Mouse (Mus musculus): ENCODE results near the gene Rasl11b. TPM values are rescaled to one million over a fixed set of nuclear protein-coding genes. Genes with fewer than 3 reads are reported as not detected.

Gene Rasl11b
- polyA plus RNA-seq, 2 experiments = 102 to 111 TPM

- DNase-seq (ENCODE audit: low spot score) (peak; percentile 85), ATAC-seq (ENCODE audit: low FRiP score, low read depth) (peak; percentile 46)
- 53% methylated on average over 18 of the region's 18 CpGs for WGBS
- no peak overlapping the region for H3K4me3 ChIP-seq (replicated peaks; ENCODE audit: low read length)
- H3K9me3 ChIP-seq (ENCODE audit: control insufficient read depth, low read length) = no peaks in the 10 kb centered on the region
- H3K4me1 ChIP-seq (ENCODE audit: control insufficient read depth, insufficient read depth, low read length) = peaks cover 48% of the 10 kb centered on the region
- H3K4me2 ChIP-seq (replicated peaks; ENCODE audit: low read depth, low read length, severe bottlenecking) = peak overlapping the region; percentile 8; the same call in 1 of the 2 replicates
- no peaks in the 10 kb centered on the region for H3K36me3 ChIP-seq (ENCODE audit: control insufficient read depth, insufficient read depth, low read length)
- TF ChIP-seq POLR2A (IDR thresholded peaks at IDR 0.05; ENCODE audit: borderline replicate concordance, extremely low read depth, insufficient read depth, insufficient read length) = no peak
- no peak overlapping the region for H3K9ac ChIP-seq (ENCODE audit: low read depth, low read length, severe bottlenecking)
- H3K27ac ChIP-seq (replicated peaks; ENCODE audit: low read depth, low read length) = peak overlapping the region; percentile 84
- H3K27me3 ChIP-seq (ENCODE audit: control insufficient read depth, insufficient read depth, low read length) = no peaks in the 10 kb centered on the region
These were observed 21.8 kb upstream of the Rasl11b start for GRCm38 (mm10) chr5:74173162-74173844.

DNA sequence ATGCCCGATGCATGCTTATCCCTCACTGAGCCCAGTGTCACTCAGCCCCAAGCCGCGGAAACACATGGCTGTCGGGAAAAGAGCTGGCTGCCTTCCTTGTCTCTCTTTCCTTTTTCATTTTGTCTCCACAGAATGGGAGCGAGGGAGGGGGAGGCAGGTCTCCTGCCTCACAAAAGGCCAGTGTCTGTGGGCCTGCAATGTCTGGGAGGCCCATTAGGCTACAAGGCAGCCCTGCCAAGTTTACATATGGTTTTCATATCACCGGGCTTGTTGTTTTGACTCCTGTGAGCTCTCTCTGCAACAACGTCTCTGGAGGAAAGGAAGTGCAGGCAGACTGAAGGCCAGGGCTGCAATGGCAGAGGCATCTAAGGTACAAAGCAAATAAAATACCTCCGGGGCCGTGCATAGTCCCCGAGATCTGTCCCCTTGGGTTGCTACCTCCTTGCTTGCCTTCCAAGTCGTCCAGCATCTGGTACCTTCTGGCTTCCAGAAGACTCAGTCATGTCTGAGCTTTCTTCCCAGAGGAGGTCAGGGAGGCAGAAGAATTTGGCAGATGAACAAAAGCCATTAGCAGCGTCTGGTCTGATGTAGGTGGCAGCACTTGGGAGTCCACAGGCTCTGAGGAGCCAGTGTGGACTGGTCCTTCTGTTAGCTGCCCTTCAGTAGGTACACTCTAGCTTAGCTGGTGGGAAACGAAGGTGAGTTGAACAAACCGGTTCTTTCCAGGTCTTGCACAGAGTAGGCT lies 19.4 kb upstream of the Rasl11b start:
- Histone ChIP-seq H3K4me1 (ENCODE audit: control insufficient read depth, insufficient read depth, low read length) (peaks cover 41% of the 10 kb centered on the region), H3K27ac (replicated peaks; ENCODE audit: low read depth, low read length) (peak overlapping the region; percentile 88), H3K36me3 (ENCODE audit: control insufficient read depth, insufficient read depth, low read length) (no peaks in the 10 kb centered on the region), H3K4me3 (replicated peaks; ENCODE audit: low read length) (no peak overlapping the region), H3K9me3 (ENCODE audit: control insufficient read depth, low read length) (no peaks in the 10 kb centered on the region), H3K9ac (ENCODE audit: low read depth, low read length, severe bottlenecking) (0 out of 2 replicates have a peak overlapping the region, but pooled peaks have one; percentile 4), H3K27me3 (ENCODE audit: control insufficient read depth, insufficient read depth, low read length) (no peaks in the 10 kb centered on the region), H3K4me2 (replicated peaks; ENCODE audit: low read depth, low read length, severe bottlenecking) (peak overlapping the region; percentile 32; the same call in 1 of the 2 replicates)
- TF ChIP-seq POLR2A (IDR thresholded peaks at IDR 0.05; ENCODE audit: borderline replicate concordance, extremely low read depth, insufficient read depth, insufficient read length) = no peak
- WGBS = 20% methylated on average over 14 of the region's 14 CpGs
- ATAC-seq (ENCODE audit: low FRiP score, low read depth) = peak; percentile 76
- DNase-seq (ENCODE audit: low spot score) = peak; percentile 87

GRCm38 (mm10) chr5:74180216-74180615 lies 14.9 kb upstream of the Rasl11b start:
- no peak overlapping the region for H3K27ac ChIP-seq (replicated peaks; ENCODE audit: low read depth, low read length)
- no peak overlapping the region for H3K4me3 ChIP-seq (replicated peaks; ENCODE audit: low read length)
- ATAC-seq (ENCODE audit: low FRiP score, low read depth) (no peak), DNase-seq (ENCODE audit: low spot score) (no peak)
- TF ChIP-seq POLR2A (IDR thresholded peaks at IDR 0.05; ENCODE audit: borderline replicate concordance, extremely low read depth, insufficient read depth, insufficient read length) = no peak
- peaks cover 16% of the 10 kb centered on the region for H3K4me1 ChIP-seq (ENCODE audit: control insufficient read depth, insufficient read depth, low read length)
- no peaks in the 10 kb centered on the region for H3K27me3 ChIP-seq (ENCODE audit: control insufficient read depth, insufficient read depth, low read length)
- H3K4me2 ChIP-seq (replicated peaks; ENCODE audit: low read depth, low read length, severe bottlenecking) = no peak overlapping the region
- H3K36me3 ChIP-seq (ENCODE audit: control insufficient read depth, insufficient read depth, low read length) = no peaks in the 10 kb centered on the region
- 30% methylated on average over 10 of the region's 10 CpGs for WGBS
- no peaks in the 10 kb centered on the region for H3K9me3 ChIP-seq (ENCODE audit: control insufficient read depth, low read length)
- no peak overlapping the region for H3K9ac ChIP-seq (ENCODE audit: low read depth, low read length, severe bottlenecking)

- Histone ChIP-seq H3K36me3 (ENCODE audit: control insufficient read depth, insufficient read depth, low read length) (no peaks in the 10 kb centered on the region), H3K9ac (ENCODE audit: low read depth, low read length, severe bottlenecking) (no peak overlapping the region), H3K4me2 (replicated peaks; ENCODE audit: low read depth, low read length, severe bottlenecking) (no peak overlapping the region), H3K27me3 (ENCODE audit: control insufficient read depth, insufficient read depth, low read length) (no peaks in the 10 kb centered on the region), H3K27ac (replicated peaks; ENCODE audit: low read depth, low read length) (no peak overlapping the region), H3K9me3 (ENCODE audit: control insufficient read depth, low read length) (no peaks in the 10 kb centered on the region), H3K4me3 (replicated peaks; ENCODE audit: low read length) (no peak overlapping the region), H3K4me1 (ENCODE audit: control insufficient read depth, insufficient read depth, low read length) (peaks cover 6% of the 10 kb centered on the region; the same call in 1 of the 2 replicates)
- ATAC-seq (ENCODE audit: low FRiP score, low read depth) (no peak), DNase-seq (ENCODE audit: low spot score) (no peak)
- no peak for TF ChIP-seq POLR2A (IDR thresholded peaks at IDR 0.05; ENCODE audit: borderline replicate concordance, extremely low read depth, insufficient read depth, insufficient read length)
- WGBS = 64% methylated on average over 10 of the region's 10 CpGs
These were observed 12.0 kb upstream of the Rasl11b start for GRCm38 (mm10) chr5:74183118-74183517.

- Histone ChIP-seq H3K4me1 (ENCODE audit: control insufficient read depth, insufficient read depth, low read length) (peaks cover 6% of the 10 kb centered on the region), H3K9me3 (ENCODE audit: control insufficient read depth, low read length) (no peaks in the 10 kb centered on the region), H3K27ac (replicated peaks; ENCODE audit: low read depth, low read length) (no peak overlapping the region), H3K36me3 (ENCODE audit: control insufficient read depth, insufficient read depth, low read length) (no peaks in the 10 kb centered on the region), H3K4me3 (replicated peaks; ENCODE audit: low read length) (no peak overlapping the region), H3K4me2 (replicated peaks; ENCODE audit: low read depth, low read length, severe bottlenecking) (no peak overlapping the region), H3K9ac (ENCODE audit: low read depth, low read length, severe bottlenecking) (no peak overlapping the region), H3K27me3 (ENCODE audit: control insufficient read depth, insufficient read depth, low read length) (no peaks in the 10 kb centered on the region)
- 67% methylated on average over 9 of the region's 9 CpGs for WGBS
- no peak for TF ChIP-seq POLR2A (IDR thresholded peaks at IDR 0.05; ENCODE audit: borderline replicate concordance, extremely low read depth, insufficient read depth, insufficient read length)
- ATAC-seq (ENCODE audit: low FRiP score, low read depth) (no peak), DNase-seq (ENCODE audit: low spot score) (no peak)
These were observed 10.5 kb upstream of the Rasl11b start for GRCm38 (mm10) chr5:74184607-74185006.
